Mouse (Mus musculus) CH12.LX (cell line): Measurements from ENCODE around the gene Glrb. TPM values are rescaled to one million over a fixed set of nuclear protein-coding genes. Genes with fewer than 3 reads are reported as not detected.

Experiments
- DNase-seq: peaks from one replicate; pipeline ENCODE4 v3.0.0-alpha.2; 2013; ENCODE audit errors: extremely low read depth
- H3K27ac ChIP-seq: 2 replicates; pipeline ENCODE4 v1.5.1; 2012; ENCODE audit warnings: low read depth, mild to moderate bottlenecking, control low read depth, moderate library complexity; ENCODE audit not compliant: insufficient read depth
- H3K27me3 ChIP-seq: replicated peaks from 2 replicates; pipeline ENCODE3; 2012; ENCODE audit warnings: inconsistent platforms
- H3K36me3 ChIP-seq, 2 experiments: replicated peaks in 1 of 2; 2 replicates each; pipeline versions ENCODE3 to v1.6.1; 2012; ENCODE audit warnings: inconsistent platforms in 1 of 2, low read length in 1 of 2, mild to moderate bottlenecking in 1 of 2, mixed read lengths in 1 of 2, moderate library complexity in 1 of 2; ENCODE audit not compliant: control insufficient read depth in 1 of 2, insufficient read depth in 1 of 2
- H3K4me1 ChIP-seq, 2 experiments: 2 replicates each; pipeline ENCODE4 v1.6.1; 2012; ENCODE audit warnings: inconsistent platforms in 1 of 2, moderate library complexity in 1 of 2; ENCODE audit not compliant: insufficient read depth in 2 of 2, control insufficient read depth in 1 of 2
- H3K4me2 ChIP-seq: 2 replicates; pipeline ENCODE4 v1.6.1; 2012; ENCODE audit warnings: low read depth, mild to moderate bottlenecking, control low read depth; ENCODE audit not compliant: poor library complexity, insufficient read depth, severe bottlenecking
- H3K4me3 ChIP-seq, 3 experiments: fragments of 150-350 bp in 1 of 3; sonication (generic) in 1 of 3; replicated peaks in 1 of 3; 2 replicates each; pipeline versions ENCODE3 to v1.5.1; 2011 to 2012; ENCODE audit warnings: low read depth in 2 of 3, low read length in 2 of 3, mild to moderate bottlenecking in 2 of 3, moderate library complexity in 2 of 3, control low read depth in 1 of 3, improper control_type of control experiment in 1 of 3, inconsistent platforms in 1 of 3, mixed read lengths in 1 of 3; ENCODE audit not compliant: poor library complexity in 1 of 3
- H3K79me2 ChIP-seq: replicated peaks from 2 replicates; pipeline ENCODE4 v1.6.1; 2012; ENCODE audit warnings: mild to moderate bottlenecking, moderate library complexity; ENCODE audit not compliant: control insufficient read depth, poor library complexity, insufficient read depth, severe bottlenecking; ENCODE audit errors: extremely low read depth
- H3K9ac ChIP-seq: 2 replicates; pipeline ENCODE4 v1.6.1; 2012; ENCODE audit warnings: low read depth, mild to moderate bottlenecking, control low read depth, moderate library complexity; ENCODE audit not compliant: insufficient read depth
- H3K9me3 ChIP-seq: replicated peaks from 2 replicates; pipeline ENCODE3; 2012; ENCODE audit warnings: low read length, inconsistent platforms, mixed read lengths
- BHLHE40 ChIP-seq: IDR thresholded peaks from 2 replicates; pipeline ENCODE4 v1.6.1; 2011; ENCODE audit warnings: mild to moderate bottlenecking, low read depth, low read length, improper control_type of control experiment
- CHD1 ChIP-seq: IDR thresholded peaks from 2 replicates; pipeline ENCODE4 v1.6.1; 2012; ENCODE audit warnings: low read depth, low read length, improper control_type of control experiment, inconsistent platforms
- CHD2 ChIP-seq: IDR thresholded peaks from 2 replicates; pipeline ENCODE4 v1.6.1; 2011; ENCODE audit warnings: low read length, improper control_type of control experiment
- CTCF ChIP-seq, 2 experiments: IDR thresholded peaks in 1 of 2; conservative IDR thresholded peaks in 1 of 2; 2 replicates each; pipeline ENCODE4 v1.5.1; 2011 to 2012; ENCODE audit warnings: low read depth in 2 of 2, low read length in 2 of 2, improper control_type of control experiment in 1 of 2, inconsistent platforms in 1 of 2, mild to moderate bottlenecking in 1 of 2, moderate library complexity in 1 of 2
- ELF1 ChIP-seq: IDR thresholded peaks from 2 replicates; pipeline ENCODE4 v1.6.1; 2014; ENCODE audit warnings: low read depth, mild to moderate bottlenecking, inconsistent platforms, low read length, improper control_type of control experiment
- ETS1 ChIP-seq: conservative IDR thresholded peaks from 2 replicates; pipeline ENCODE4 v1.6.1; 2012; ENCODE audit warnings: low read depth, mild to moderate bottlenecking, inconsistent platforms, low read length, improper control_type of control experiment, moderate library complexity
- IRF4 ChIP-seq: IDR thresholded peaks from 2 replicates; pipeline ENCODE4 v1.6.1; 2014; ENCODE audit warnings: low read depth, mild to moderate bottlenecking, inconsistent platforms, low read length, improper control_type of control experiment
- JUN ChIP-seq: IDR thresholded peaks from 2 replicates; pipeline ENCODE4 v1.6.1; 2011; ENCODE audit warnings: low read depth, mild to moderate bottlenecking, low read length, improper control_type of control experiment, moderate library complexity; ENCODE audit not compliant: insufficient read depth
- JUND ChIP-seq: conservative IDR thresholded peaks from 2 replicates; pipeline ENCODE4 v1.6.1; 2011; ENCODE audit warnings: low read depth, low read length, improper control_type of control experiment
- MAFK ChIP-seq: IDR thresholded peaks from 2 replicates; pipeline ENCODE4 v1.6.1; 2011; ENCODE audit warnings: low read length, improper control_type of control experiment; ENCODE audit not compliant: insufficient replicate concordance
- MAX ChIP-seq: IDR thresholded peaks from 2 replicates; pipeline ENCODE4 v1.6.1; 2011; ENCODE audit warnings: low read length, improper control_type of control experiment
- MEF2A ChIP-seq: IDR thresholded peaks from 2 replicates; pipeline ENCODE4 v1.6.1; 2014; ENCODE audit warnings: low read depth, mild to moderate bottlenecking, inconsistent platforms, low read length, improper control_type of control experiment, borderline replicate concordance
- MYC ChIP-seq: IDR thresholded peaks from 2 replicates; pipeline ENCODE4 v1.6.1; 2011; ENCODE audit warnings: low read depth, mild to moderate bottlenecking, improper control_type of control experiment, low read length
- NELFE ChIP-seq: IDR thresholded peaks from 2 replicates; pipeline ENCODE4 v1.6.1; 2011; ENCODE audit warnings: low read depth, low read length, improper control_type of control experiment
- POLR2A ChIP-seq: IDR thresholded peaks from 2 replicates; pipeline ENCODE4 v1.6.1; 2011; ENCODE audit warnings: low read depth, mild to moderate bottlenecking, improper control_type of control experiment, low read length
- RAD21 ChIP-seq: IDR thresholded peaks from 2 replicates; pipeline ENCODE4 v1.6.1; 2011; ENCODE audit warnings: low read depth, mild to moderate bottlenecking, low read length, improper control_type of control experiment, moderate library complexity
- RCOR1 ChIP-seq: conservative IDR thresholded peaks from 2 replicates; pipeline ENCODE4 v1.6.1; 2012; ENCODE audit warnings: low read depth, mild to moderate bottlenecking, inconsistent platforms, low read length, improper control_type of control experiment
- SIN3A ChIP-seq: IDR thresholded peaks from 2 replicates; pipeline ENCODE4 v1.6.1; 2012; ENCODE audit warnings: low read length, improper control_type of control experiment, inconsistent platforms
- TBP ChIP-seq: conservative IDR thresholded peaks from 2 replicates; pipeline ENCODE4 v1.6.1; 2011; ENCODE audit warnings: low read depth, low read length, improper control_type of control experiment
- UBTF ChIP-seq: IDR thresholded peaks from 2 replicates; pipeline ENCODE4 v1.6.1; 2012; ENCODE audit warnings: low read depth, mild to moderate bottlenecking, inconsistent platforms, low read length, improper control_type of control experiment, moderate library complexity
- USF2 ChIP-seq: conservative IDR thresholded peaks from 2 replicates; pipeline ENCODE4 v1.6.1; 2011; ENCODE audit warnings: low read depth, low read length, improper control_type of control experiment
- ZKSCAN1 ChIP-seq: IDR thresholded peaks from 2 replicates; pipeline ENCODE4 v1.6.1; 2012; ENCODE audit warnings: low read depth, inconsistent platforms, low read length, improper control_type of control experiment, borderline replicate concordance
- ZMIZ1 ChIP-seq: IDR thresholded peaks from 2 replicates; pipeline ENCODE4 v1.6.1; 2012; ENCODE audit warnings: low read depth, mild to moderate bottlenecking, inconsistent platforms, low read length, improper control_type of control experiment
- ZNF384 ChIP-seq: IDR thresholded peaks from 2 replicates; pipeline ENCODE4 v1.6.1; 2012; ENCODE audit warnings: low read depth, low read length, improper control_type of control experiment, inconsistent platforms
- dilution Hi-C: fragments of 300-500 bp; cut with MboI; formaldehyde crosslinking; loops from 2 replicates; pipeline ENCODE4 v1.14.3; 2020; ENCODE audit warnings: low sequenced_read_pairs; ENCODE audit not compliant: extremely low pct_unique_long_range_greater_than_20kb, extremely low pct_ligation_motif_present
- in situ Hi-C: fragments of 300-500 bp; cut with MboI; formaldehyde crosslinking; loops from 3 replicates; pipeline ENCODE4 v1.14.3; 2019; ENCODE audit warnings: low sequenced_read_pairs, low pct_ligation_motif_present, low pct_unique_long_range_greater_than_20kb, mixed read lengths
- polyA plus RNA-seq: library from polyadenylated mRNA; unstranded; fragments of >175 nt; gene quantifications from 2 replicates; pipeline ENCODE4 v1.2.1, GENCODE M21; 2012; ENCODE audit warnings: low read depth; ENCODE audit not compliant: insufficient read length
- total RNA-seq, 2 experiments: library from RNA; depleted of rRNA; stranded (reverse); fragments of 300-350 nt in 1 of 2; fragments of >200 nt in 1 of 2; gene quantifications; 2 replicates each; pipeline ENCODE4 v1.2.3; 2012 to 2014

The Glrb gene
- total RNA-seq (2012; rRNA removed) (not detected in 2 replicates), total RNA-seq (2014; rRNA removed) (not detected in 2 replicates), polyA plus RNA-seq (not detected in 2 replicates)

DNA sequence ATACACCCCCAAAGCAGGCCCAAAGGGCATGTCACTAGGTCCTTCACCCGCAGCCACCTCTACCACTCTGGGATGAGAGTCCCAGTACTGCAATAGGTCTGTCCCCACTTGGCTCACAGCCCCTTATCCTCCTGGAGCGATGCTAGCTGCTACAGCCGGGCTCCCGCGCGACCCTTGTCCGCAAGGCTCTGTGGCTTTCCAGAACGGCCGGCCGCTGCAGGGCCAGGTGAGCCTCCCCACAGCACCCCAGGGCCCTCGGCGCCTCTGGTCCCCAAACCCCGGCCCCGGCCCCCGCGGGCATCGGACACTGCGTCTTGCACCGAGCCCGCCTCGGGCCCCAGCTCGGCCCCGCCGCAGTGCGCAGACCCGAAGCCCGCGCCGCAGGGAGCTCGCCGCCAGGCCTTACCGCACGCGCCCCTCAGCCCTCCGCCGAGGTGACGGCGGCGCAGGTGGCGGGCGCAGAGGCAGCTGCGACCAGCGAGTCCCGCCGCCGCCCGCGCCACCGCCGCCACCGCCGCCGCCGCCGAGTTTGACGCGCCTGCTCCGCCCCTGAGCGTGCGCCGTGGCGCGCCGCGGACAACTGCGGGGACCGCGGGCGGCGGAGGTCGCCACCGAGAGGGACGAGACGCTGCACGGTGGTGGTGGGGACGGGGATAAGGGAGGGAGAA lies at the start of gene Glrb:
TSS of gene Glrb (minus strand) at position 550 of the 668 bp plus-strand sequence.
- peaks cover 4% of the 10 kb centered on the region for H3K9me3 ChIP-seq
- H3K27me3 ChIP-seq = no peaks in the 10 kb centered on the region
- in situ Hi-C loops (no loop called here), dilution Hi-C loops (no loop called here)
- no peaks in the 10 kb centered on the region for H3K4me1 ChIP-seq
- H3K9ac ChIP-seq = no peak within 1 kb of the TSS
- H3K79me2 ChIP-seq = no peaks in the 10 kb centered on the region
- no peaks in the 10 kb centered on the region for H3K36me3 ChIP-seq
- no peak within 1 kb of the TSS for H3K4me3 ChIP-seq
- DNase-seq = no peak
- TF ChIP-seq BHLHE40 (no peak), RCOR1 (no peak), CHD1 (no peak), MAX (no peak), ETS1 (no peak), ZNF384 (no peak), RAD21 (no peak), ZMIZ1 (no peak), UBTF (no peak), CHD2 (no peak), MYC (no peak), POLR2A (no peak), NELFE (no peak), IRF4 (no peak), TBP (no peak), MEF2A (no peak)
- H3K4me2 ChIP-seq = no peak within 1 kb of the TSS
- H3K27ac ChIP-seq = no peak within 1 kb of the TSS

DNA sequence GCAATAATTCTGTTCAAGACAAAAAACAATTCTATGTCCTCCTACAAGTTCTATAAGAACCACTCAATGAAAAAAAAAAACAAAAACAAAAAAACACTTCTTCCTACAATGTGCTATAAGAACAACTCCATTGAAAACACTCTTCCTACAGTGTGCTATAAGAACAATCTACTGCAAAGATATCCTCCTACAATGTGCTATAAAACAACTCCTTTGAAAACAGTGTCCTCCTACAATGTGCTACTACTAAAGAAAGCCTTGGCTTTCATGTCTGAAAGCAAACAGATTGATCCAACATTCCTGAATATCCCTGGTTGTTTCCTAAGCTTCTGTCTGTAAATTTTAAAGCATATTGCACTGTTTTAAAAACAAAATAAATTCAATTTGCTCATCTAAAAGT lies 46.5 kb upstream of the Glrb start:
- Histone ChIP-seq H3K27me3 (no peaks in the 10 kb centered on the region), H3K4me1 (no peaks in the 10 kb centered on the region), H3K9me3 (no peaks in the 10 kb centered on the region), H3K4me2 (no peak overlapping the region), H3K27ac (no peak overlapping the region), H3K4me3 (no peak overlapping the region), H3K9ac (no peak overlapping the region), H3K79me2 (no peaks in the 10 kb centered on the region), H3K36me3 (no peaks in the 10 kb centered on the region)
- in situ Hi-C loops = no loop called here
- TF ChIP-seq ZKSCAN1 (no peak), CTCF (conservative IDR thresholded peaks at IDR 0.05 in 1 of 2, IDR thresholded peaks at IDR 0.05 in 1 of 2; ENCODE audit: low read depth in 2 of 2, low read length in 2 of 2) (no peak), NELFE (no peak), CHD2 (no peak), MAFK (no peak), JUN (no peak), SIN3A (no peak), POLR2A (no peak), MAX (no peak), RCOR1 (no peak), JUND (no peak), ELF1 (no peak), UBTF (no peak), USF2 (no peak)
- no peak for DNase-seq
- dilution Hi-C loops = no loop called here
